Mouse (Mus musculus) cerebellum, adult 2 months (tissue): ENCODE data around the gene Gm20604. TPM values are rescaled to one million over a fixed set of nuclear protein-coding genes. Genes with fewer than 3 reads are reported as not detected.
A peak's percentile ranks its signal among the peaks of the same experiment; 100 is the strongest.

ENCODE experiments used
- DNase-seq, 2 experiments: peaks; one replicate each; pipeline ENCODE4 v3.0.0; 2021
- H3K27ac ChIP-seq: fragments of 200-500 bp; 2 replicates; pipeline ENCODE4 v1.5.1; 2012; ENCODE audit warnings: low read length, control low read depth, inconsistent platforms; ENCODE audit not compliant: insufficient read depth
- H3K27me3 ChIP-seq: fragments of 200-500 bp; 2 replicates; pipeline ENCODE4 v1.6.1; 2012; ENCODE audit warnings: inconsistent platforms, mild to moderate bottlenecking, low read length, moderate library complexity; ENCODE audit not compliant: control insufficient read depth, insufficient read depth
- H3K4me1 ChIP-seq: fragments of 200-500 bp; 2 replicates; pipeline ENCODE4 v1.6.1; 2011; ENCODE audit warnings: low read length; ENCODE audit not compliant: control insufficient read depth, insufficient read depth
- H3K4me3 ChIP-seq: fragments of 200-500 bp; replicated peaks from 2 replicates; pipeline ENCODE3; 2011; ENCODE audit warnings: mild to moderate bottlenecking, low read depth, low read length, control low read depth; ENCODE audit not compliant: insufficient read depth
- CTCF ChIP-seq: fragments of 200-500 bp; IDR thresholded peaks from 2 replicates; pipeline ENCODE4 v1.5.1; 2011; ENCODE audit warnings: low read depth, mild to moderate bottlenecking, control low read depth, low read length, moderate library complexity, borderline replicate concordance; ENCODE audit not compliant: insufficient read depth
- POLR2A ChIP-seq: fragments of 200-500 bp; IDR thresholded peaks from 2 replicates; pipeline ENCODE4 v1.6.1; 2011; ENCODE audit warnings: low read length, control low read depth, borderline replicate concordance; ENCODE audit not compliant: insufficient read depth
- WGBS: fragments of 180-500 bp; shearing (Covaris S2); methylation state at CpG from one replicate; pipeline ENCODE4 v1.1.7; 2018; 5-methylcytosine and 5-hydroxymethylcytosine counted together
- polyA plus RNA-seq: library from polyadenylated mRNA; depleted of rRNA; stranded (reverse); fragments of >200 nt; gene quantifications from 2 replicates; pipeline ENCODE4 v1.2.3, GENCODE M21; 2012

Gm20604 gene
- polyA plus RNA-seq, 1 experiment = 28.7 TPM

DNA sequence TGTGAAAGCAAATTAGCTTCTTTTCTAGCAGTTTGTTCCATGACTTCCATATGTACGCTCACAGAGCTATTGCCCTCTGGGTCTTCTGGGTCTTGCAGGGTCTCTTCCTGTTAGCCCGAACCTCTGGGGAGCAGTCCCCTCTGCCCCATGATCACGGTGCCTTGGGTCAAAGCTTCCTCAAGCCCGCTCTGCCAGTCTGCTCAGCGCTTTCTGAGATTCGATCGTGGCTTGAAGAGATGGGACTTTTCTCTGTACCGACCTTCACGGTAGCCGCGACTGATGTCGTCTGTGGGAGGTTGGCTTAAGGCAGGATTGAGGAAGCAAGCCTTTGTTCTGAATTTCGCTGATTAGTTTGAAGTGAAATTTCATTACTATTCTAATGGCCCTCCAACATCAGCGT lies 17.6 kb upstream of the Gm20604 start:
- Histone ChIP-seq H3K4me3 (no peak overlapping the region), H3K27ac (no peak overlapping the region), H3K27me3 (no peaks in the 10 kb centered on the region), H3K4me1 (peaks cover 6% of the 10 kb centered on the region)
- no peak for DNase-seq
- WGBS = 86% methylated on average over 14 of the region's 14 CpGs
- no peak for TF ChIP-seq CTCF
- no peak for TF ChIP-seq POLR2A

DNA sequence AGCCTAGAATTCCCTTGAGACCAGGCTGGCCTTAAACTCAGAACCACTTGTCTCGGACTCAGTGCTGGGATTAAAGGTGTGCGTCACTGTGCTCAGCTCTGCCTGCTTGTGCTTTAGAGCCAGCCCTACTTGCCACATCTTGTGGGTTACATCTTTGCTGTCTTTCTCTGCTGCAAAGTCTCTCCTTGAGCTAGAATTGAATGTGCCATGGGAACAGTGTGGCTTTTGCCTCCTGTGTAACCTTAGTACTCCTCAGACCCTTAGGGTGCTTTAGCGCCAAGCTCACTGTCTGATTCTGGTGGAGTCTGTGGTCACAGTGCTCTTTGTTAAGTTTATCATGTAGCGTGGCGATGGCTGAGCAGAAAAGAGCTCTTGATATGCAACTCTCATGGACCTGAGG lies 14.2 kb upstream of the Gm20604 start:
- no peak overlapping the region for H3K4me3 ChIP-seq
- no peak for DNase-seq
- 90% methylated on average over 5 of the region's 5 CpGs for WGBS
- no peak overlapping the region for H3K27ac ChIP-seq
- no peaks in the 10 kb centered on the region; the same call in 1 of the 2 replicates for H3K4me1 ChIP-seq
- H3K27me3 ChIP-seq = no peaks in the 10 kb centered on the region
- TF ChIP-seq POLR2A (no peak), CTCF (no peak)

DNA sequence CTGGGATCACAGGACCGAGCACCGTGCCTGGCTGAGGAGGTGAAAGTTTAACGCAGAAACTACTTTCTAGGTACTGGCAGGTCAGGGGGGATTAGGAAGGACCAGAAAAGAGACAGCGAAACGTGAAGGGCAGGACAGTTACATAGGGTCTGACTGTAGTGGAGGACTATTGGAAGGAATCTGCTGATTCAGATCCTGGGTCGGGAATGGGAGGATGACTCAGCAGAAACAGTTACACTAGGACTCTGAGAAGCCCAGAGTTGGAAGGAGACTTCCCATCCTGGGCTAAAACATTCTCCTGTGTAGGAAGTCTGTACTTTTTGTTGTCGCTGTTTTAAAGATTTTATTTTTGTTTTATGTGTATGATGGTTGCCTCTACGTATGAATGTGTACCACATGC lies 13.1 kb upstream of the Gm20604 start:
- H3K27ac ChIP-seq = no peak overlapping the region
- no peaks in the 10 kb centered on the region for H3K4me1 ChIP-seq
- 98% methylated on average over 8 of the region's 8 CpGs for WGBS
- no peak for DNase-seq
- no peaks in the 10 kb centered on the region for H3K27me3 ChIP-seq
- H3K4me3 ChIP-seq = no peak overlapping the region
- no peak for TF ChIP-seq POLR2A
- TF ChIP-seq CTCF = no peak

DNA sequence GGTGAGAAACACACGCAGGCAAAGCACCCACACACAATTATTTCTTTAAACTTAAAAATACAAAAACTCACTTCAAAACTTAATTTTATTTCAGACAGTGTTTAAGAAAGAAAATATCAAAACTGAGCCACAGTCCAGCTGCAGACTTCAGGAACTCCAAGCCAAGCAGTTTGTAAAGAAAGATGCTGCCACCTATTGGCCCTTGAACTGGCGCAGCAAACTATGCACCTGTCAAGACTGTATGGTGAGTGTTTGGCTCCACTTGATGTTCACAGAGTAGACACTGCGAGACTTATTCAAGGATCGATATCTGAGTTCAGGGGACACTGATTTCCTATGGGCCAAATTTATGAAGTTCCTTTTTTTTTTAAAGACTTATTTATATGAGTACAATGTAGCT lies 10.5 kb upstream of the Gm20604 start:
- H3K27me3 ChIP-seq = no peaks in the 10 kb centered on the region
- no peak for DNase-seq
- no peak overlapping the region for H3K4me3 ChIP-seq
- WGBS = 83% methylated on average over 4 of the region's 4 CpGs
- TF ChIP-seq POLR2A (no peak), CTCF (no peak)
- no peaks in the 10 kb centered on the region for H3K4me1 ChIP-seq
- H3K27ac ChIP-seq = no peak overlapping the region

DNA sequence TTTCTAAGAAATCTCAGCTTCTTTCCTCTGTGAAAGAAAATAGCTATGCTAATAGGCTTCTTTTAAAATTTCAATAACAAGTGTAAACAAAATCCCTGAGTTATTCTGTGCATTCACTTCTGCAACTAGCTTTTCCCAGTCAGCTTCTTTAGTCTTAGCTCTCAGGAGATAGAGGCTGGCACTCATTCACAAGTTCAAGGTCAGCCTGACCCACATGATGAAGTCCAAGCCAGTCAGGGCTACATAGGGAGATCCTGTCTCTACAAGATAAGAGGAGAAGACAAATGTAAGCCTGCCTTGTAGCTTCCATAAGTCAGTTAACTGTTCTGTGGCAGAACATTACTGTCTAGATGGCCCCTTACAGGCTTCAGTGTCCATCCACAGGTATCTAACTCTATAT lies 5.2 kb upstream of the Gm20604 start:
- no peak for DNase-seq
- no peak overlapping the region for H3K4me3 ChIP-seq
- TF ChIP-seq POLR2A (no peak), CTCF (no peak)
- no peak overlapping the region for H3K27ac ChIP-seq
- H3K27me3 ChIP-seq = no peaks in the 10 kb centered on the region
- peaks cover 4% of the 10 kb centered on the region for H3K4me1 ChIP-seq

DNA sequence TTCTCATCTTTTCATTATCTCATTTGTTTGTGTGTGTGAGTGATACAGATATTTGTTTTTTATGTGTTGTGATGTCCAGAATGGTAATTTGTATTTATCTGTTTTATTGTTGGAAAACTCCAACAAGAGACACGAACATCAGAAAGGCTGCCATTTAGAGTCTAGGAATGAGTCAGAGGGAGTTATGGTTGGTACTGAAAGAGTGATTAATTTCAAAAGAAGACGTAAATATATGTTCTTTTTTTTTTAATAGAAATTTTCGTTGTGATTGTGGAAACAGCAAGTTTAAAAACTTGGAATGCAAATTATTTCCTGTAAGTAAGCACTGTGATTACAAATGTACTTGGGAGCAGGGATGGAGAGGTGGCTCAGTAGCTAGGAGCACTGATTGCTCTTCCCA lies 3.2 kb upstream of the Gm20604 start:
- no peak overlapping the region for H3K4me3 ChIP-seq
- no peak for DNase-seq
- H3K27me3 ChIP-seq = no peaks in the 10 kb centered on the region
- H3K4me1 ChIP-seq = peaks cover 5% of the 10 kb centered on the region
- no peak overlapping the region for H3K27ac ChIP-seq
- 91% methylated on average over 3 of the region's 3 CpGs for WGBS
- TF ChIP-seq CTCF = no peak
- no peak for TF ChIP-seq POLR2A

DNA sequence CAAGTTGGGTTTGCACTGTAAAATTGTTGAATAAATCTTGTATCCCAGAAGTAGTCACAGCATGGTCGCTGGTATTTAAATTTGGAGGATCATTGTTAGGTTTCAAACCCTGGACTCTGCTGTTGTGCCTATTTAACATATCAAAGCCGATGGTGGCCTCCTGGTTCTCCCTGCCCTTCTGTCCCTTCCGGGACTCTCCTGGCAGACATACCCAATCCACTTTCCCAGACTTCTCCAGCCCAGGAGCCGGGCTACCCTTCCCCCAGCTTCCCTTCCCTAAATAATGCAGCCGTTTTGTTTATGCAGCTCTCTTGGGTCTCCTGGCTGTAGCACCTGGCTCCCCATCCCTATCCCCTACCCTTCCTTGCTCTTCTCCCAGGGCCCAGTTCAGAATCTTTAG lies 464 bp upstream of the Gm20604 start:
- no peak for TF ChIP-seq CTCF
- Histone ChIP-seq H3K27me3 (no peaks in the 10 kb centered on the region), H3K4me3 (peak overlapping the region; percentile 88), H3K4me1 (peaks cover 5% of the 10 kb centered on the region), H3K27ac (no peak overlapping the region)
- no peak for DNase-seq
- 2% methylated on average over 5 of the region's 5 CpGs for WGBS

DNA sequence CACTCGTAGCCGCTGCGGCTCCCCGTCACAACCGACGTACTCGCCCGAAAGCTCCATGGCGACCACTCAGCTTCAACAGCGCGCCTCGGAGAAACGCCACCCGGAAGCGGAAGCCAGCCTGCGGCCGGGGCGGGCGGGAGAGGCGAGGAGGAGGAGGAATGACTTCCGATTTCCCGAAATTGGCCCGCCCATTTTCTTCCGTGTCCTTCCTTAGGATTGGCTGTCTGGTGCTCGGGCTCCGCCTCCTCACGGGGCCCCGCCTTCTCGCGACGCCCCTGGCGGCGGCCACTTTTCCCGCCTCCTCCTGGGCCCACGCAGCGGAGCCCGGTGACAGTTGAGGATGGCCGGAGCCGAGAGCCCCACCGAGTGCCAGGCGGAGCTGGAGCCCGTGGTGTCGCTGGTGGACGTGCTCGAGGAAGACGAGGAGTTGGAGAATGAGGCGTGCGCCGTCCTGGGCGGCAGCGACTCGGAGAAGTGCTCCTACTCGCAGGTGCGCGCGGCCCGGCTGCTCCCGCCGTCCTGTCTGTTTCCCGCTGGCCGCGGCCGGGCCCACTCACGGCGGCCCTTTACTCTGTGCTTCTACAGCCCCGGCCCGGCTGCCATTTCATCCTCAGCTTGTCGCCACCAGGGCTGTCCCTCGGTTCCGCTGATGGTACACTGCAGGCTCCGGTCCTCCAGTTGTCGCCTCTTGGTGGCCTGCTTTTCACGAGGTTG lies 626 bp downstream of the Gm20604 start, which contains the start of the genes Gm28051, Gon7 and Ubr7:
Gene Gm28051, minus strand, starts transcription at position 77 of the 714 bp plus-strand sequence.
Gene Gon7, minus strand, starts transcription at position 115 of the 714 bp plus-strand sequence.
Gene Ubr7, plus strand, starts transcription at position 279 of the 714 bp plus-strand sequence.
- Histone ChIP-seq H3K4me1 (peaks cover 5% of the 10 kb centered on the region), H3K4me3 (peak within 1 kb of the TSS; percentile 88), H3K27ac (0 out of 2 replicates have a peak within 1 kb of the TSS, but pooled peaks have one; percentile 23), H3K27me3 (no peaks in the 10 kb centered on the region)
- WGBS = under 1% methylated on average over 73 of the region's 73 CpGs
- TF ChIP-seq CTCF = no peak
- peak; percentile 67 for TF ChIP-seq POLR2A
- peak; percentile 96 to 97 for DNase-seq
